Mouse (Mus musculus) ES-E14 (cell line): Measurements from ENCODE around the gene Miox. TPM values are rescaled to one million over a fixed set of nuclear protein-coding genes. Genes with fewer than 3 reads are reported as not detected.

ENCODE experiments used
- DNase-seq: peaks from one replicate; pipeline ENCODE4 v3.0.0-alpha.2; 2013; ENCODE audit warnings: low read depth, low spot score
- H3K27ac ChIP-seq: 2 replicates; pipeline ENCODE4 v1.5.1; 2012; ENCODE audit warnings: low read depth, mild to moderate bottlenecking, low read length, moderate library complexity, mixed read lengths; ENCODE audit not compliant: poor library complexity, insufficient read depth, severe bottlenecking
- H3K36me3 ChIP-seq: 2 replicates; pipeline ENCODE4 v1.6.1; 2012; ENCODE audit warnings: mild to moderate bottlenecking, low read length, moderate library complexity, mixed read lengths; ENCODE audit not compliant: control insufficient read depth, poor library complexity, insufficient read depth, severe bottlenecking
- H3K4me1 ChIP-seq, 2 experiments: fragments of 150-350 bp in 1 of 2; sonication (generic) in 1 of 2; 2 replicates each; pipeline ENCODE4 v1.6.1; 2012; ENCODE audit warnings: low read length in 2 of 2, mild to moderate bottlenecking in 1 of 2, mixed read lengths in 1 of 2; ENCODE audit not compliant: control insufficient read depth in 2 of 2, insufficient read depth in 2 of 2, poor library complexity in 1 of 2
- H3K4me3 ChIP-seq, 2 experiments: fragments of 150-350 bp in 1 of 2; sonication (generic) in 1 of 2; 2 replicates each; pipeline ENCODE4 v1.5.1; 2012; ENCODE audit warnings: low read length in 2 of 2, low read depth in 1 of 2, mild to moderate bottlenecking in 1 of 2, mixed read lengths in 1 of 2; ENCODE audit not compliant: insufficient read depth in 1 of 2, poor library complexity in 1 of 2, severe bottlenecking in 1 of 2
- H3K9ac ChIP-seq: 2 replicates; pipeline ENCODE4 v1.6.1; 2012; ENCODE audit warnings: low read depth, mild to moderate bottlenecking, low read length, mixed read lengths; ENCODE audit not compliant: poor library complexity, insufficient read depth, severe bottlenecking
- H3K9me3 ChIP-seq: fragments of 150-350 bp; sonication (generic); 2 replicates; pipeline ENCODE4 v1.6.1; 2012; ENCODE audit warnings: low read depth, mild to moderate bottlenecking, low read length; ENCODE audit not compliant: control insufficient read depth, insufficient read depth
- CHD2 ChIP-seq: IDR thresholded peaks from 2 replicates; pipeline ENCODE4 v1.6.1; 2014; ENCODE audit warnings: mild to moderate bottlenecking, low read depth, low read length, inconsistent platforms
- HCFC1 ChIP-seq: IDR thresholded peaks from 2 replicates; pipeline ENCODE4 v1.6.1; 2012; ENCODE audit warnings: low read length, inconsistent platforms, borderline replicate concordance; ENCODE audit not compliant: insufficient read depth
- MAFK ChIP-seq: IDR thresholded peaks from 2 replicates; pipeline ENCODE4 v1.6.1; 2014; ENCODE audit warnings: mild to moderate bottlenecking, low read depth, low read length, inconsistent platforms; ENCODE audit not compliant: insufficient read depth
- ZC3H11A ChIP-seq: IDR thresholded peaks from 2 replicates; pipeline ENCODE4 v1.6.1; 2012; ENCODE audit warnings: low read depth, mild to moderate bottlenecking, inconsistent platforms, low read length, borderline replicate concordance
- ZNF384 ChIP-seq: IDR thresholded peaks from 2 replicates; pipeline ENCODE4 v1.6.1; 2012; ENCODE audit warnings: low read depth, low read length, inconsistent platforms
- in situ Hi-C, 2 experiments: fragments of 600-800 bp; cut with MboI; formaldehyde crosslinking; loops; one replicate each; pipeline ENCODE4 v1.15.1; 2025; ENCODE audit warnings: low sequenced_read_pairs in 2 of 2, inconsistent platforms in 1 of 2; ENCODE audit not compliant: unreplicated experiment in 2 of 2
- total RNA-seq: library from RNA; depleted of rRNA; stranded (reverse); fragments of 300-350 nt; gene quantifications from 2 replicates; pipeline ENCODE4 v1.2.3, GENCODE M21; 2012

The Miox gene
- total RNA-seq, 1 experiment = 0.54 TPM

GRCm38 (mm10) chr15:89341678-89342077, 7.5 kb downstream of the Miox start:
- Histone ChIP-seq H3K4me3 (no peak overlapping the region), H3K9me3 (0 out of 2 replicates have a peak, but pooled peaks cover 1% of the 10 kb centered on the region), H3K9ac (no peak overlapping the region), H3K36me3 (no peaks in the 10 kb centered on the region), H3K4me1 (no peaks in the 10 kb centered on the region), H3K27ac (no peak overlapping the region)
- in situ Hi-C loops = no loop called here
- TF ChIP-seq ZNF384 = no peak
- no peak for TF ChIP-seq HCFC1
- no peak for TF ChIP-seq ZC3H11A
- no peak for TF ChIP-seq MAFK
- TF ChIP-seq CHD2 = no peak
- DNase-seq = no peak

- Histone ChIP-seq H3K4me1 (no peaks in the 10 kb centered on the region), H3K27ac (no peak overlapping the region), H3K36me3 (no peaks in the 10 kb centered on the region), H3K9ac (no peak overlapping the region), H3K9me3 (0 out of 2 replicates have a peak, but pooled peaks cover 1% of the 10 kb centered on the region), H3K4me3 (no peak overlapping the region)
- in situ Hi-C loops = no loop called here
- no peak for DNase-seq
- TF ChIP-seq ZC3H11A (no peak), ZNF384 (no peak), HCFC1 (no peak), MAFK (no peak), CHD2 (no peak)
Observed at GRCm38 (mm10) chr15:89343325-89343724, 9.1 kb downstream of the Miox start.

GRCm38 (mm10) chr15:89350447-89350846, 16.2 kb downstream of the Miox start:
- TF ChIP-seq ZC3H11A (no peak), HCFC1 (no peak), CHD2 (no peak), MAFK (no peak), ZNF384 (no peak)
- Histone ChIP-seq H3K9me3 (no peaks in the 10 kb centered on the region), H3K4me3 (no peak overlapping the region), H3K27ac (no peak overlapping the region), H3K36me3 (peaks cover 32% of the 10 kb centered on the region), H3K4me1 (peaks cover 0 to 27% of the 10 kb centered on the region in 2 experiments; a peak in 2 of 4 replicates), H3K9ac (no peak overlapping the region)
- DNase-seq = no peak
- in situ Hi-C loops = no loop called here

GRCm38 (mm10) chr15:89351302-89351701, 17.1 kb downstream of the Miox start:
- peaks cover 32% of the 10 kb centered on the region for H3K36me3 ChIP-seq
- no peaks in the 10 kb centered on the region for H3K9me3 ChIP-seq
- TF ChIP-seq ZNF384 = no peak
- TF ChIP-seq ZC3H11A = no peak
- TF ChIP-seq MAFK = no peak
- TF ChIP-seq HCFC1 = no peak
- H3K4me3 ChIP-seq = peak overlapping the region; percentile 23 to 41; a peak in 3 of 4 replicates
- H3K27ac ChIP-seq = no peak overlapping the region
- no peak for DNase-seq
- peak overlapping the region; percentile 15 for H3K9ac ChIP-seq
- peaks cover 0 to 27% of the 10 kb centered on the region in 2 experiments; a peak in 2 of 4 replicates for H3K4me1 ChIP-seq
- in situ Hi-C loops = no loop called here

GRCm38 (mm10) chr15:89352054-89352453, 17.9 kb downstream of the Miox start:
- in situ Hi-C loops = no loop called here
- H3K27ac ChIP-seq = no peak overlapping the region
- H3K4me1 ChIP-seq = peaks cover 0 to 27% of the 10 kb centered on the region in 2 experiments; a peak in 2 of 4 replicates
- H3K9ac ChIP-seq = peak overlapping the region; percentile 15
- TF ChIP-seq ZNF384 (no peak), MAFK (no peak), ZC3H11A (no peak), HCFC1 (no peak), CHD2 (no peak)
- H3K9me3 ChIP-seq = no peaks in the 10 kb centered on the region
- no peak for DNase-seq
- peaks cover 32% of the 10 kb centered on the region for H3K36me3 ChIP-seq
- H3K4me3 ChIP-seq = peak overlapping the region in 1 of 2 experiments; percentile 41; a peak in 1 of 4 replicates
